Mouse (Mus musculus): ENCODE data around the gene C7.

C7 gene

DNA sequence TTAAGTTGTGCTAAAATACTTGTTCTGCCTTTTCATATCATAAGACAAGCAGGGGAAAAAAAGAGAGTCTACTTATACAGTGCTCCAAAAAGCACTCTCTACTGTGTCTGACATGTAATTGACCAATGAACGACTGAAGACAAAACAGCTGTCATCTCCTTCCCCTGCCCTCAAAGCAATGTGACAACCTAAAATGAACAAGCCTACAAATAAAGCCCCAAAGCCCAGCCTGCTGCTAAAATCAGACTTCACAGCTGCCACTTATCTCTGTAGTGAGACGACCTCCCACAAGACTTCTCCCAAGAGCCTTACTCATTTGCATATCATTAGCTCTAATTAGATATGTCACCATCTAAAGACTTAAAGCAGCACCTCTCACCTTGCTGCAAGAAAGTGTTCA, 60.6 kb downstream of the C7 start:
- DNase-seq (ENCODE audit: extremely low spot score, low spot score) = no peak

DNA sequence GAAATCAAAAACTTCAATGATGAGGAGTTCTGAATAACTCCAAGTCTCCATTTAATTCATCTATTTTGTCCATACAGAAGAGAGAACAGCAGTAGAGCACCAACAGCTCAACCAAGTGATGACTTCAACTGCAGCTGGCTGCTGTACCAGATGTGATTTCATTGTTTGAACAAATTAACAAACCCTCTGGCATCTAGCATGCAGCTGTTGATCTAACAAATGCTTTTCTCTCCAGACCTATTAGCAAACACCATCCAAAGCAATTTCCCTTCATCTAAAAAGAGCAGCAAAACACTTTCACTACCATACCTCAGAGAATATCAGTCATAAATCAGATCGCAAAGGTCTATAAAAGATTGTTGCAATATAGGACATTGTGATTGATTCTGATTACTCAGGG, 90.2 kb downstream of the C7 start:
- no peak for DNase-seq (ENCODE audit: extremely low spot score, low spot score)
